Mouse (Mus musculus): ENCODE results near the gene Nr4a1. TPM values are rescaled to one million over a fixed set of nuclear protein-coding genes. Genes with fewer than 3 reads are reported as not detected.

The Nr4a1 gene
- polyA plus RNA-seq, 1 experiment, result 136 TPM

DNA sequence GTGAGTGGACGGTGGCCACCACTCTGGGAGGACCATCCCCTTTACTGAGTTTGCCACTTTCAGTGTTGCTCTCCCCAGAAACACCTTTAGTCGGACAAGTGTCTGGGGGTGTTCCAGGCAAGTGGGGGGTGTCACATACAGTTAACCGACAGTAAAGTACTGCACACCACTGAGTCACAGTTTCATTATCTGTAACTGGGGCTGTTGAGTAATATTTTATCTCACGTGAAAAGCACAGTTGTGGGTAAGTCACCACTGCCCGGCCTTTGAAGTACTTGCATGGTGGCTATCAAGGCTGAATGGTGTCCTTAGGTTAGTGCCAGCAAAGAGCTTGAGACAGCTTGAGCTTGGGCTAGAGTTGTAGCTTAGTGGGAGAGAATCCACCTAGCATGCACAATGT is 28.4 kb downstream of the Nr4a1 start:
- Histone ChIP-seq H3K4me3 (ENCODE audit: insufficient read depth, low read depth, low read length) (no peak overlapping the region), H3K27ac (replicated peaks; ENCODE audit: low read depth, low read length) (no peak overlapping the region)

DNA sequence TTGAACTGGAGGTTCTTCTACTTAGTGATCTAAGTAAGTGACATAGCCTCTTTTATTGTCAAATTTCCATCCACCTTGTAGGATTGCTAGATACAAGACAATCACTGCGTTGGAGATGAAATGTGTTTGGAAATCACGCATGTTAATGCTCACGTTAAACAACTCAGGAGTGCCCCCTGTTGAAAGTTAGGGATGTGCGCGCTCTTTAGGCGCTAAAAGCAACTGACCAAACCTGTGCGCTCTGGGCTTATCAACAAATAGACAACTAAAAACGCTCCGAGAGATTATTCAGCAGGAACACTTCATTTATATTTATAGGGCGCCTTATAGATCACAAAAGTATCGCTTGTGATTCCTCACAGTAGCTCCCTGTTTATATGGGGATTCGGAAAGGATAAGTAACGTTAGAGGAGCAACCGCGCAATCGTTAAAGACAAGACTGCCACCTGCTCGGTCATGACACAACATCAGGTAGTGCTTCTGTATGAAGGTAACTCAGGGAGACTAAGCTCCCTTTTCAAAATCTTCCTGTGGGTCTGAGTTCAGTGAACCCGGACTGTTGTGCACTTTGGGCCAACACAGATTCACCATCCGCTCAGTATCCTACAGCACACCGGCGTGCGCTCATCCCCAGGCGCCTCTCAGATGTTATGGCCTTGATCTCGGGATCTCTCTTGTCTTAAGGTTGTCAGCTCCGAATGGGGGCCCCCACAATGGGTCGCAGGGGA is 29.3 kb downstream of the Nr4a1 start:
- H3K4me3 ChIP-seq (ENCODE audit: insufficient read depth, low read depth, low read length), result peak overlapping the region; percentile 55

More for the DNA sequence above, 28.4 kb downstream of the Nr4a1 start:
- peaks cover 17% of the 10 kb centered on the region for H3K4me1 ChIP-seq (ENCODE audit: control insufficient read depth, insufficient read depth, insufficient read length, low read length)

DNA sequence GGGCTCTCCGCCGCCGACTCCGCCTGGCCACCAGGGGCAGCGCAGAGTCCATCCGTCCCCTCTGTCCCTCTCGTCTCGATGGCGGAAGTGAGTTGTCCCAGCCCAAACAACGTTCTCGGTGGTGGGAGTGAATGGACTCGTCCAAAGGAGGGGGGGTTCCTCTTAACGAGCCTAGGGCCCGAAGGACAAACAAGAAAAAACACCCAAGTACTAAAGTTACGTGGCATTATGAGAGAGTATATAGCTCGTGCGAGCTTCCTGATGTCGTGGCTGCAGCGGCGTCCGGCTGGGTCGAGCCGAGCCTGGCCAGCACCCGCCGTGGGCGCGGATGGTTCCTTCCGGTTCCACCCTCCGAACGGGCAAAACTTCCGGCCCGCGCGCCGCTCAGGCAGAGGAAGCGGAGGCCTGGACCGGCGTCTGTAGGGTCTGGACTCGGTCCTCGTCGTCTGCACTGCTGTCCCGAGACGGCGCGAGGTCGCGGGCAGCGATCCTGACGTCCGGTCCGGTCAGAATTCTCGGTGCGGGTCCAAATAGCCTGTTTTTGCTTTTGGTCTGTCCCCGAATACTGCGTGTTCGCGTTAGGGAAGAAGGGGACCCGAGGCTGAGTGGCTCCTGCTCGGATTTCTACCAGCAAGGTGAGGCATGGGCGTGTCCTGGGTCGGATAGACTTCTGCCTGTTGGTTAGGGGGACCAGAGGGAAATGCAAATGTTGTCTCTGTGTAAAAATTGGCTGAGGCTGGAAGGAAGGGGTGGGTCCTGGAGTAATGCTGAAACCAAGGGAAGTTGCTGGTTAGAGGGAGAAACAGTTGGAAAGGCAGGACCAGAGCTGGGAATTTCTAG is 30.1 kb downstream of the Nr4a1 start, which contains the start of gene Atg101:
TSS of gene Atg101 (plus strand) at position 362 of the 840 bp plus-strand sequence.
- H3K4me3 ChIP-seq (ENCODE audit: insufficient read depth, low read depth, low read length), result peak within 1 kb of the TSS; percentile 85
- peak within 1 kb of the TSS; percentile 98 for H3K27ac ChIP-seq (replicated peaks; ENCODE audit: low read depth, low read length)
- H3K4me1 ChIP-seq (ENCODE audit: control insufficient read depth, insufficient read depth, insufficient read length, low read length), result peaks cover 19% of the 10 kb centered on the region

More for the DNA sequence above, 29.3 kb downstream of the Nr4a1 start:
- H3K4me1 ChIP-seq (ENCODE audit: control insufficient read depth, insufficient read depth, insufficient read length, low read length), result peaks cover 19% of the 10 kb centered on the region
- H3K27ac ChIP-seq (replicated peaks; ENCODE audit: low read depth, low read length), result peak overlapping the region; percentile 62

DNA sequence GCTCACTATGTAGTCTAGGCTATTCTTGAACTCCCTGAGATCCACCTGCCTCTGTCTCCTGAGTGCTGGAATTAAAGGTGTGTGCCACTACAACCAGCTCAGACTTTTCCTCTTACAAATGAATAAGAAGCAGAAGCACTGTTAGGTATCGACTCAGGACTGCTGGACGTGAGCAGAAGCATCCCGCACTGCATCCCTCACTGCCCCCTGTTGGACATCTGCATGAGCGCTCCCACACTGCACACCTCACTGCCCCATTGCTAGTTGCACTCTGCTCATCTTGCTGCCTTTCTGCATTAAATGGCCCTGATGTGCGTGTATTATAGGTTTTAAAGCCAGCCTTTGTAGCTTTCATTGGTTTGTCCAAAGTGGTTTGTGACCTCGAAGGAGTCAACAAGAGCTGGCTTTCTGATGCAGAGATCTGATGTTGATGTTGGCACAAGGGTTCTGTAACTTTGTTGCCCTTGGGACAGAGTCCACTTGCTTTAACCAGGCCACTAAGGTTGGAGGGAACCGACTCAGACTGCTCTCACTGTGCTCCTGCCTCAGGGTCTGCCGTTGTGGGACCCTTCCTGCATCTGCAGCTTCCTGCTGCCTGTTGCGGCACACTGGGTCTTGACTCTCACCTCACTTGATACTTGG is 32.2 kb downstream of the Nr4a1 start:
- Histone ChIP-seq H3K4me3 (ENCODE audit: insufficient read depth, low read depth, low read length) (peak overlapping the region; percentile 15; the same call in 1 of the 2 replicates), H3K4me1 (ENCODE audit: control insufficient read depth, insufficient read depth, insufficient read length, low read length) (peaks cover 19% of the 10 kb centered on the region), H3K27ac (replicated peaks; ENCODE audit: low read depth, low read length) (peak overlapping the region; percentile 86)

DNA sequence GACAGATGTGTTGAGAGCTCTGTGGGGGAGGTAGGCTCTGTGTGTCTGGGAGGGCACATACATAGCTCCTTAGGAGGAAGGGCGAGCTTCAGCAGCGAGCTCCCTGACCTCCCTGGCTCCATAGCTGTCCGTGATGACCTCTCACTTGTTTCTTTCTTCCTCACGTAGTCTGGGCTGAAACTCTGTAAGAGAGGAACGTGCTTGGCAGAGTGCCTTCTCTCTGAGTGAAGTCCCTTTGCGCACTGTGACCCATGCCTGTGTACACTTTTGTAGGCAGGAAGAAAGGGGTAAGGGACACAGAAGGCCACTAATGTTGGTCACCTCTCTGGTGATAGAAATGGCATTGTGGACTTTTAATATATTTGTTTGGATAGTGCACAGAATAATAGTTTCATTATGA is 33.3 kb downstream of the Nr4a1 start:
- H3K4me3 ChIP-seq (ENCODE audit: insufficient read depth, low read depth, low read length), result no peak overlapping the region
- H3K4me1 ChIP-seq (ENCODE audit: control insufficient read depth, insufficient read depth, insufficient read length, low read length), result peaks cover 23% of the 10 kb centered on the region
- H3K27ac ChIP-seq (replicated peaks; ENCODE audit: low read depth, low read length), result peak overlapping the region; percentile 86

DNA sequence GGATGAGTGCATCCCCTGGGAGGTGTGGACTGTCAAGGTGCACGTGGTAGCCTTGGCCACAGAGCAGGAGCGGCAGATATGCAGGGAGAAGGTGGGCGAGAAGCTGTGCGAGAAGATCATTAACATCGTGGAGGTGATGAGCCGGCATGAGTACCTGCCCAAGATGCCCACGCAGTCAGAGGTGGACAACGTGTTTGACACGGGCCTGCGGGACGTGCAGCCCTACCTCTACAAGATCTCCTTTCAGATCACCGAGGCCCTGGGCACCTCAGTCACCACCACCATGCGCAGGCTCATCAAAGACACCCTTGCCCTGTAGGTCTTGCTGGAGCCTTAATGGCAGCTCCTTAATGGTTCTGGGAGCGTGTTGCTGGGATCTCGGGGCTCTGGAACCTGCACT is 36.3 kb downstream of the Nr4a1 start:
- peaks cover 18% of the 10 kb centered on the region for H3K4me1 ChIP-seq (ENCODE audit: control insufficient read depth, insufficient read depth, insufficient read length, low read length)
- no peak overlapping the region for H3K27ac ChIP-seq (replicated peaks; ENCODE audit: low read depth, low read length)
- no peak overlapping the region for H3K4me3 ChIP-seq (ENCODE audit: insufficient read depth, low read depth, low read length)

DNA sequence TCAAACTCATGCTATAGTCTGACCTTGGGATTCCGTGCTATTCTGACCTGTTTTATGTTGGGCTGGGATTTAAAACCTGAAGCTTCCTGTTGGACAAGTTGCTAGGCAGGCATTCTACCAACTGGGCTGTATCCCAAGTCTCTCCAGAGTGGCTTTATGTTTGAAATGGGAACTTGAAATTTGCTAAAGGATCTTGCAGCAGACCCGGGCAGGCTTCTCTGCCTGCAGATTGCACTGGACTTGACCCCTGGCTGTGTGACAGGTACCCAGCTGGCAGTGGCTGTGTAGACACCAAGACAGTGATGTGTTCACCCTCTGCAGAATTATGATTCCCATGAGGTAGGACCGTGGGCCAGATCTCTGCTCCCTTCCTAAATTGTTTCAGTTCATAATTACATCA is 37.9 kb downstream of the Nr4a1 start:
- Histone ChIP-seq H3K4me3 (ENCODE audit: insufficient read depth, low read depth, low read length) (no peak overlapping the region), H3K27ac (replicated peaks; ENCODE audit: low read depth, low read length) (peak overlapping the region; percentile 72)

DNA sequence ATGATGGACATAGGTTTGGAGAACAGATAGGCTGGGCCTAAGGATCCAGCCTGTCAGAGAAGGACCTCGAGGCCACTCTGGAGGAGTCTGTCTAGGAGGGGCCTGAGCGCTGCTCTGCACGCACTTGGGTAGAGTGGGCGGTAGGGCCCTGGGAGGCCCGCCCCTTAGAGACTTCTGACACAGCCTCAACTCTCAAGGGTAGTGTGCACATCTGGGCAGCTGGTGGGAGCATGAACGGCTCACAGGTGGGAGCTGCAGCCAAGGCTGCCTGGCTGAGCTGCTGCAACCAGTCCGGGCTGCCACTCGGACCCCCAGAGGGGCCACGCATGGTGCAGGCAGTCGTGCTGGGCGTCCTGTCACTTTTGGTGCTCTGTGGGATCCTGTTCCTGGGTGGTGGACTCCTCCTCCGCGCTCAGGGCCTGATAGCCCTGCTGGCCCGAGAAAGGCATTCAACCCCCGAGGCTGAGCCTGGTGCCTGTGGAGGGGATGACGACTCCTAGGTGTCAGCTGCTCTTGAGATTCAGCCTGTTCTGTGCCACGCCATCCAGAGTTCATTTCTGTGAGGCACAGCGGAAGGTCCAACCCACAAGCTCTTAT is 39.1 kb downstream of the Nr4a1 start, which contains the start of gene 6030408B16Rik:
TSS of gene 6030408B16Rik (plus strand) at position 188 of the 597 bp plus-strand sequence.
- peaks cover 5% of the 10 kb centered on the region; the same call in 1 of the 2 replicates for H3K4me1 ChIP-seq (ENCODE audit: control insufficient read depth, insufficient read depth, insufficient read length, low read length)
- H3K4me3 ChIP-seq (ENCODE audit: insufficient read depth, low read depth, low read length), result no peak within 1 kb of the TSS
- peak within 1 kb of the TSS; percentile 62 for H3K27ac ChIP-seq (replicated peaks; ENCODE audit: low read depth, low read length)

More for the DNA sequence above, 37.9 kb downstream of the Nr4a1 start:
- peaks cover 9% of the 10 kb centered on the region for H3K4me1 ChIP-seq (ENCODE audit: control insufficient read depth, insufficient read depth, insufficient read length, low read length)

DNA sequence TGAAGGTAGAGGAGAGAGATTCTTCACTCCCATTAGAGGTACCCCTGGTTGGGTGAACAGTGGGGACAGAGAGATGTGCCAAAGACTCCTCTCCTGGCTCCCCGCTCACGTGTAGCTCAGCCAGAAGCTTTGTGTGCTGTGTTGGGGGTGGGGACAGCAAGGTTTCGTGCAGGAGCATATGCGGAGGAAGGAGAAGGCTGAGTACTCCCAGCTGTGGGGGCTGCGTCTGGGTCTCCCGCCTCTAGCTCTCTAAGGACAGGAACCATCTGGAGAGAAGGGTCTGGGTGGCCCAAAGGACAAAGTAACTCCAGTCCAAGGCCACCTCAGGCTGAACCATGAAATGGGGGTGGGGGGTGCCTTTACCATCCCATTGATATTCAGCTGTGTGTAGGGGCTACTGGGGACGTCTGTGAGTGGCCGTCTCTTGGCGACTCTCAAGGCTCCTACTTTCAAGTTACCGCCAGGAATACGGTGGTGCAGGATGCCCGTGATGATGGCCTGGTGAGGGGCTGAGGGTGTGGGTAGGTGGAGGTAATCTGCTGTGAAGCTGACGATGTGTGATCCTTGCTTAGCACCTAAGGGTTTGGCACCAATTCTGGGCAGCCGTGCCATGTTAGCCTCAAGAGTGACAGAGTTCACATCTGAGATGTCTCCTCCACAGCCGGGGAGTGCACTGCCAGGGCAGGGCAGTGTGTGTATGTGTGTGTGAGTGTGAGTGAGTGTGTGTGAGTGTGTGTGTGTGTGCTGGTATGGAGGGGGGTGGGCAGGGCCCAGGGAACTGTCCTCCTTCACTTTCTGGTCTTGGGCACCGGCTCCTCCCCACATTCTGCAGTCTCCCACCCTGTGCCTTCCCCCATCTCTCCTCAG is 40.2 kb downstream of the Nr4a1 start:
- Histone ChIP-seq H3K4me1 (ENCODE audit: control insufficient read depth, insufficient read depth, insufficient read length, low read length) (peaks cover 5% of the 10 kb centered on the region; the same call in 1 of the 2 replicates), H3K27ac (replicated peaks; ENCODE audit: low read depth, low read length) (no peak overlapping the region), H3K4me3 (ENCODE audit: insufficient read depth, low read depth, low read length) (no peak overlapping the region)

DNA sequence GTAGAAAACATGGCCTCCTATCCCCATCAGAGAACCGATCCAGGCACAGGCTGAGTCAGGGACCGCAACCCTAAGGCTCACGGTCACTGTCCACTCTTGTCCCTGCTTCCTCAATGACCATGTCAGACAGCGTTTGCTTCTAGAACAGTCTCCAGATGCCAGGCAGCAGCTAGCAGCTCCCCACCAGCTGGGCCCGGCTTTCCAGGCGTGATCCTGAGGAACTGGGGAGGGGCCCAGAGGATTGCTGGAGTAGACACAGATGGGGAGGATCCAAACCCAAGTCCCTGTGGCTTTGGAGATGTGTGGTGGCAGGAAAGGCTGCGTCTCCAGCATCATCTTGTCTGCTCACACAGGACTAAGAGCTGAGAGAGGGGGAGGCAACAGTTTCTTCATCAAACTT is 41.0 kb downstream of the Nr4a1 start:
- H3K4me3 ChIP-seq (ENCODE audit: insufficient read depth, low read depth, low read length), result no peak overlapping the region
- peaks cover 5% of the 10 kb centered on the region; the same call in 1 of the 2 replicates for H3K4me1 ChIP-seq (ENCODE audit: control insufficient read depth, insufficient read depth, insufficient read length, low read length)
- no peak overlapping the region for H3K27ac ChIP-seq (replicated peaks; ENCODE audit: low read depth, low read length)

DNA sequence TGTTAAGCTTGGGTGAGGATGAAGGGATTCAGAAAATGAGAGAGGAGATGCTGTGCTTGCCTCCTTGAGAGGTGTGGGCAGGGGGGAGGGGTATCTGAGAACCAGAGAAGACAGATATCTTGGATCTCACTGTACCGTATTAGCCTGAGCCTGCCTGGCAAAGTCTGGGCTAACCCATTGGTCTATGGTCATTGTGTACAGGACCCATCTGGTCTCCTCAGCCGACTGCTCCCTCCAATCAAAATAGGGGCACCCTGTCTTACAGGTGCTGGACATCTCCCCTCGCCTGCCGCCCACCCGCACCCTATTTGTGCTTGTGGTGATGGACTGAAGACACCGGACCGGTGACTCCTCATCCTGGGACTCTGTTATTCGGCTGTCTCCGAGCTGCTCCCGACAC is 41.5 kb downstream of the Nr4a1 start:
- H3K4me1 ChIP-seq (ENCODE audit: control insufficient read depth, insufficient read depth, insufficient read length, low read length), result peaks cover 5% of the 10 kb centered on the region; the same call in 1 of the 2 replicates
- no peak overlapping the region for H3K27ac ChIP-seq (replicated peaks; ENCODE audit: low read depth, low read length)
- no peak overlapping the region for H3K4me3 ChIP-seq (ENCODE audit: insufficient read depth, low read depth, low read length)

DNA sequence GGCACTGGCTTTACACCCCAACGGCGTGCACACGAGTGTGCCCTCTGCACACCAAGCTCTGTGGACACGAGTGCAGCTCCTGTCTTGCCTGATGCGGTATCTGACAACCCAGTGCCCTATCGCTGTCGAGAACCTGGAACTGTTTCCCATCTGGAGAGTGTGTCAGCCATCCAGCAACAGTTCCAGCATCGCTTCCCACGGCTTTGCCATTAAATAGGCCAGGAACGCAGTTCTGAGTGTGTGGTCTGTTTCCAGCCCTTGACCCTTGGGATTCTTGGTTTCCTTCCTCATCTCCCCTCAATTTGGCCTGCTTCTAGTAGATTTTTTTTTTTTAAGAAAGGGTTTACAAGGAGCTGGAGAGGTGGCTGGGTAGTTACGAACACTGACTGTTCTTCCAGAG is 42.0 kb downstream of the Nr4a1 start:
- Histone ChIP-seq H3K4me1 (ENCODE audit: control insufficient read depth, insufficient read depth, insufficient read length, low read length) (peaks cover 5% of the 10 kb centered on the region; the same call in 1 of the 2 replicates), H3K27ac (replicated peaks; ENCODE audit: low read depth, low read length) (no peak overlapping the region), H3K4me3 (ENCODE audit: insufficient read depth, low read depth, low read length) (no peak overlapping the region)

DNA sequence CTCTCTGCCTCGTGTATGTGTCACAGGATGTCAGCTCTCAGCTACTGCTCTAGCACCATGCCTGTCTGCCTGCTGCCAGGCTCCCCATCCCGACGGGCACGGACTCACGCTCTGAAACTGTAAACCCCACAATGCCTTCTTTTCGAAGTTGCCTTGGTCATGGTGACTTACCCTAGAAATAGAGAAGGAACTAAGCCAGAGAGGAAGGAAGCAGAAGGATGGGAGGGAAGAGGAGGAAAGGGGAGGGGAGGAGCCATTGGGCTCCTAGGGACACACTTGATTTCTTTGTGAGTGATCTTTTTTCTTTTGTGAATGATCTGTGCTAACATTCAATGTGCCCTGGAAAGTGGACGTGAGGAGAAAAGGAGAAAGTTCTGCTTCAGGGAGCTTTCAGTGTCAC is 43.9 kb downstream of the Nr4a1 start:
- Histone ChIP-seq H3K4me1 (ENCODE audit: control insufficient read depth, insufficient read depth, insufficient read length, low read length) (no peaks in the 10 kb centered on the region), H3K4me3 (ENCODE audit: insufficient read depth, low read depth, low read length) (no peak overlapping the region), H3K27ac (replicated peaks; ENCODE audit: low read depth, low read length) (0 out of 2 replicates have a peak overlapping the region, but pooled peaks have one; percentile 27)

DNA sequence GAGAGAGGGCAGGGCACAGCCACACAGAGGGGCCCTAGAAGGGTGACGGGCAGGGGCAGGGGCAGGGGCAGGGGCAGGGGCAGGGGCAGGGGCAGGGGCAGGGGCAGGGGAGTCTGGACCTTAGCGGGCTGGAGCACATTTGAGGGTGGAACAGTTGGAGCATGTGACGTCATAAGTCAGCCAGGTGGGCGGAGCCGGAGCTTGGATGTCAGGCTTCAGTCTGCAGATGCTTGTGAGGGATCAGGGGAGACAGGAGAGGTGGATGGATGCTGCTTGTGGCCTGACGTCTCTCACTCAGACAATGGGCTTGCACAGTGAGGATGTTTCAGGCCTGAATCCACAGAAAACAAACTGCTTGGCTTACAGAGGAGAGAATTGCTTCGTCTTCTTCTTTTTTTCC is 44.5 kb downstream of the Nr4a1 start:
- Histone ChIP-seq H3K4me1 (ENCODE audit: control insufficient read depth, insufficient read depth, insufficient read length, low read length) (no peaks in the 10 kb centered on the region), H3K4me3 (ENCODE audit: insufficient read depth, low read depth, low read length) (no peak overlapping the region), H3K27ac (replicated peaks; ENCODE audit: low read depth, low read length) (no peak overlapping the region)
